Mouse (Mus musculus) cerebellum, adult 9-10 months (tissue): ENCODE data around the gene Tns4.

Experiments
- DNase-seq: peaks from one replicate; pipeline ENCODE4 v3.0.0; 2022

Gene Tns4

DNA sequence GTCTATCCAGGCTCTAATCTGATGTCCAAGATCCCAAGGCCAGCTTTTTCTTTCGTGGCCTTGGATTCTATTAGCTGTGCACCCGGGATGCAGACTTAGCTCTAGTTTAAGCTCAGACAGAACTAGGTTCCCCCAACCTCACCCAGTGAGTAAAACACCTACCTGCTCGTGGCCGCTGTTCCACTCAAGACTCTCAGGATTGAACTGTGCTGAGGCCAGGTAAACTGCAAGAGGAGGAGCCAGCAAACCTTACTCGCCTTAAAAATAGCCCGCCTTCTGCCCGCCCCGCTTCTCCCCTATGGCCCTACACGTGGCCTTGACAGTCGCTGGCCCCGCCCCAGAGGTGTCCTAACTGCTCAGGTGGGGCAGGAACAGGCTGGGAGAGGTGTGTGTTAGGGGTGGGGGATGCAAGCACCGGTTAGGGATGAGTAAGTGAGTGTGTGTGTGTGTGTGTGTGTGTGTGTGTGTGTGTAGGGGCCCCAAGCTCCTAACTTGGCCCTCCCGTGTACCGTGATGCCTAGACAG lies at the start of gene Tns4:
Gene Tns4 (minus strand): TSS at position 230 of the 525 bp plus-strand sequence.
- DNase-seq: no peak

DNA sequence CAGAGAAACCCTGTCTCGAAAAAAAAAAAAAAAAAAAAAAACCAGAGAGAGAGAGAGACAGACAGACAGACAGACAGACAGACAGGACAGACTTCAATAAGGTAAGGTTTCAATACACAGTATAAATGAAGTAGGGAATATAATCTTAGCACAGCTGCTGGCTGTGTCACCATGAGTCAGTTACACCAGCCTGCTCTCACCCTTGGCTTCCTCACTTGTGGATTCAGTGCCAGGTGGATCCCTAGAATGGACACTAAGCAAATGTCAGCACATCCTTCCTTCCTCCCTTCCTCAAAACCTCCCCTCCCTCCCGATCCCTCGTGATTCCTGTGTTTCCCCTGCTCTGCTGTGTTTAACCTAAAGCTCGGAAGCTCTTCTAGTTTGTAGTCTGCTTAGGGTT lies 48.3 kb upstream of the Tns4 start:
- DNase-seq: no peak

- no peak for DNase-seq
These were observed 47.9 kb upstream of the Tns4 start for GRCm38 (mm10) chr11:99136961-99137360.

- DNase-seq: no peak
These were observed 47.3 kb upstream of the Tns4 start for GRCm38 (mm10) chr11:99136361-99136760.

DNA sequence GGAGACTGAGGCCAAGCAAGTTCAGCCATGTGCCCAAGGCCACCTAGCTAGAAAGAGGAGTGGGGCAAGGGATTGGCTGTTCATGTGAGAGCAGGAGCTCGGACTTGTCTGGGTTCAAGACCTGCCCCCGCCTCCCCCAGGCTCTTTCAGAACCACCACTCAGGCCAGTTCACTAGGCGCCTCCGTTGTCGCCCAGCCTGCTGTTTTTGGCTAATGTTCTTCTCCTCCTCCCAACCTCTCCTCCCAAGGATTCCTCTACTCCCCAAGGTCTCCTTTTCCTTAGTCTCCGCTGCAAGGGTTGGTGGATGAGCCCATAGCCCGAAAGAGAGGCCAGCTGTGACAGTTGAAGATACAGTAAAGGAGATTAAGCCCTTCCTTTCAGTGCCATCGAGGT lies 45.9 kb upstream of the Tns4 start:
- DNase-seq: no peak

DNA sequence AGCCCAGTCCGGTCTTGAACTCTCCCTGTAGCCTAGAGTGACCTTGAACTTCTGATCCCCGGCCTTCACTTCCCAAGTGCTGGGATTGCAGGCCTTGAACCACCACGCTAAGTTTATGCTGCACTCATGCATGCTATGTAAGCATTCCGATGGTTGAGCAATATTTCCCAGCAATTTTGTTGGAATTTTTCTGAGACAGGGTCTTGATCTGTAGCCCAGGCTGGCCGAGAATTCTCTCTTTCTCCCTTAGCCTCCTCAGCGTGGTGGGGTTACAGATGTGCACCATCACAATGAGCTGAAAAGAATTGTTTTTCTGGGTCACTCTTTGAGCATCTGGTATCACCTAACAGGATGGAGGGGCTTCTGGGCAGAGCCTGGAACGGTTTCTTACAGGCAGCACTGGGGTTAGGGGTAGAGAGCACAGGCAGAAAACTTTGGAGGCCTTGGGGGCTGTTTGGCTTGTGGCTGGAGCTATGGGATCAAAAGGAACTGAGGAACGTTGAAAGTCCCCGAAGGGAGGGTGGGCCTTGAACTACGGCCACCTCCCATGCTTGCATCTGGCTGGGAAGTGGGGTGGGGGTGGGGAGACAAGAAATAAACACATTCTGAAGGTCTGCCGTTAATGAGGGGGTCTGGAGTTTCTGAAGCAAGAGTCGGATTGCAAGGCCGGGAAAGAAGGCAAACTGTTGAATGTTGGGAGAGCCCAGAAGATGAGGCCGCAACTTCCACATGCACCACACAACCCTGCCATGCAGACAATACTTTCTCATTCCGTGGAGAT lies 45.4 kb upstream of the Tns4 start:
- no peak for DNase-seq

DNA sequence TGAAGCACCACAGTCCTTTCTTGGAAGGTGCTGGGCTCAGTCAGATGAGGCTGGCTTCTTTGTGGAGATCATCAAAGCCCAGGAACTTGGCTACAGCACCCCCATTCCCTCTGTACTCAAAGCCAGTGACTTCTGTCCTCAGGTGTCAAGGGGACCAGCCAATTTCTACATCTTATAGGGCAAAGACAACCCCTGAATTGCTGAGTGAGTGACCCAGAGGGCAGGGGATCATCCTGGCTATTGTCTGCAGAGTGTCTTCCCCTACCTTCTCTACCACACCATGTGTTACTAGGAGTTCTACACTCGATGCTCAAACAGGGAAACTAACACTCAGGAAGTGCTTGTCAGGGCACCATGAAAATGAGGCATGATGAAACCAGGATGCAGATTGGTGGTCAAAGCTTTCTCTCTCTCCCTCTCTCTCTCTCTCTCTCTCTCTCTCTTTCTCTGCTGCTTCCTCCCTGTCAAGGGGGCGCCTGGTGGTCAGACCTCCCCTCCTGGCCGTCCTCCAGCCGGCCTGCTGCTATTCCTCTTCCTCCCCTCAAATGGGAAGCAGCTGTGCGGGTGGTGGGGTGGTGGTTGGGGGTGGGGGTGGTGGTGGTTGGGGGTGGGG lies 44.3 kb upstream of the Tns4 start:
- DNase-seq: no peak

DNA sequence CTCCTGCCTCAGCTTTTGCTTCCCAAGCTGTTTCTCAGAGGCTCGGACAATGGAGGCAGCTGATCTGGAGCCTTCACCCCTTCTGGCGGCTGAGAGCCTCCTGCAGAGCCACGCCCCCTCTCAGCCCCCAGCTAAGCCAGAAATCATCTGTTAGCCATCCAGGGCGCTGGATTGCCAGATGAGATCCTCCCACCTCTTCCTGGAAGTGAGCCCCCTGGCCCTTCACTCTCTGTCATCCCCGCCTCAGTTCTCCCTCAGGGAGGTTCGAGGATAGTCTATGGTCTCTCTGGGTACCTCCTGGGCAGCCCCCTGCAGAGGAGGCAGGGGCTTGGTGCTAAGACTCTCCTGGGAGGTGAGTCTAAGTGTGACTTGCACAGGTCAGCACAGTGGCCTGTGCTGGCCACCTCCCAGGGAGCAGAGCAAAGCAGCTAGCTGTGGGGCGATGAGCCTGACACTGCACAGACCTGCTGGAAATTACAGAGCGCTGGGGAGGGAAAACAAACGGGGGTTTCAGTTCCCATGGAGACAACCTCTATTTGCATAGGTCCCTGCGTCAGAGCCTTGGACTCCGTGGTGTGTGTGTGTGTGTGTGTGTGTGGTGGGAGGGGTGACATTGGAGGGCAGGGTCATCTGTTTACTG lies 43.1 kb upstream of the Tns4 start:
- no peak for DNase-seq

GRCm38 (mm10) chr11:99131463-99131840 lies 42.3 kb upstream of the Tns4 start:
- no peak for DNase-seq

DNA sequence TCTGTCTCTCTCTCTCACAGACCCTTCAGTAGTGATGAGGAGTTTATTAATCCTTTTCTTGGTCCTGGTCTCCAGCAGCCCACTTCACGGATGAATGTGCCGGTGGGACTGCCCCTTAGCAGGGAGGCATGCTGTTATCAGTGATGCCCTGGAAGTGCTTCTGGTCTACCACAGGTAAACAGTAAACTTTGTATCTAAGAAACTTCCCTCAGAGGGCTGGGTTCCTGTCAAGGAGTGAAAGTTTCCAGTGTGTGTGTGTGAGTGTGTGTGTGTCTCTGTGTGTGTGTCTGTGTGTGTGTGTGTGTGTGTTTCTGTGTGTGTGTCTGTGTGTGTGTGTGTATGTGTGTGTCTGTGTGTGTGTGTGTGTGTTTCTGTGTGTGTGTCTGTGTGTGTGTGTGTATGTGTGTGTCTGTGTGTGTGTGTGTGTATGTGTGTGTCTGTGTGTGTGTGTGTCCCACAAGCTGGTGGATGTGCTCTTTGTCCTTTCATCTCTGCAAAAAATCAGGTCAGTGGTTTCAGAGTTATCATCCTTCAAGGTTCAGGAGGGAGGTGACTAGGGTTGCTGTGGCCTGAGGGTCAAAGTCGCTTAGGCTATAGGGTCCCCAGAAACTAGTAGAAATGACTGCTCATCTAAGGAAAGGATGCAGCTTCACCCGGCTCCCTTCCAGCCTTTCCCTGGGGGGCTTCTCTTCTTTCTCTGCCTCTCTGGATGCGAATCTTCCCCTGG lies 41.8 kb upstream of the Tns4 start:
- DNase-seq: no peak

DNA sequence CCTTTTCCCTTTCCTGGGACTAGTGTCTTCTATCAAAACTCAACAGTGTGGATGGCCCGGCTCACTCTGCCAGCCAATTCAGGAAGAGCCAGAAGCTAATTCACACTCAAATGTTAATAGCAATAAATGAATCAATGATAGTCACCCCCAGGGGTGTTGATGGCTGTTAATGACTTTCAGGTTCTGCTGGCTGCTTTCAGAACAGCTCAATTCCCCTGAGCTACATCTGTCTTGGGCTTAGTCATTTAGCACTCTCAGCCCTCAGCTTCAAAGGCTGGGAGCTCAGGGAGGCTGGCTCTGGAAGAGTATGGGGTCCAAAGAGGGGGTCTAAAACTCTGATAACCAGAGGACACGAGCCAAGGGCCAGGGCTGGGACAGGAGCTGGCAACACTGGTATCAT lies 40.2 kb upstream of the Tns4 start:
- DNase-seq: no peak

DNA sequence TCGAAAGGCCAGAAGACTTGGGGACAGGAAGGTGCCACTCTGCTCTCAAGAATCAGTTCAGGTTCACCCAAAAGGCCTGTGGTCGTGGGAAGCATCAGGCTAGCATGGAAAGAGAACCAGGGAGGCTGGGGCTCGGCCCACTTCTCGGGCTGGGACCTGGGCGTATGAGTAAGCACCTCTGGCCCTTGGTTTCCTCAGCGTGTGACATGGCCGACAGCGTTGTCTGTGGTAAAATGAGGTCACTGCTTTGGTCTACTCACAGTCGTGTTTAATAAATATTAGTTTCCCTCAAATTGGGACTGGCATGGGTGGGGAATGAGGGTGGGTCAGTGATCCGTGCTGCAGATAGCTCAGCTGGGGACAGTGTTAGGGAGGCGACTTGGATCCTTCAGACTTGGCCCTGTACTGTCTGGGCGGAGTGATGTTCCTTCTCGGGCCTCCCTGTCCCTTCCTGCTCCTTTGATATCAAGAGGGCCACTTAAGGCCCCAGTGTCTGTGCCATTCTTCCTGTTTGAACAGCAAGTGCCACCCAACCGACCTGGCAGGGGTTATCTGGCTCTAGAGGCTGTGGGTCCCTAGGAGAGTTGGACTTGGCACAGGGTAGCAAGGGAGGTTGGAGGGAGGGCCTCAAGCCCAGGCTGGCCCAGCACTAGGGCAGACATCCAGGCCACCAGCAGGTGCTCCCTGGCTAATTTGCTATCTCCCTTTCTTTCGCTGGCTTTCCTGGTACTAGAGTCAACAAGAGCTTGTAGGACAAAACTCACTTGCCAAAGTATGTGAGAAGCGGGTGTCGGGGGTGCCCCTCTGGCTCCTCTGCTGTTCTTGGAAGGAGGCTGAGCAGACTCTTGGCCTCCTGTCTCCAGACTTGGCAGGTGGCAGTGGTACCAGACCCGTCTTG lies 38.9 kb upstream of the Tns4 start:
- no peak for DNase-seq

GRCm38 (mm10) chr11:99126482-99127253 lies 37.6 kb upstream of the Tns4 start:
- no peak for DNase-seq

GRCm38 (mm10) chr11:99124635-99125029 lies 35.5 kb upstream of the Tns4 start:
- no peak for DNase-seq

- peak; percentile 19 for DNase-seq
These were observed 35.0 kb upstream of the Tns4 start for GRCm38 (mm10) chr11:99123977-99124634.

DNA sequence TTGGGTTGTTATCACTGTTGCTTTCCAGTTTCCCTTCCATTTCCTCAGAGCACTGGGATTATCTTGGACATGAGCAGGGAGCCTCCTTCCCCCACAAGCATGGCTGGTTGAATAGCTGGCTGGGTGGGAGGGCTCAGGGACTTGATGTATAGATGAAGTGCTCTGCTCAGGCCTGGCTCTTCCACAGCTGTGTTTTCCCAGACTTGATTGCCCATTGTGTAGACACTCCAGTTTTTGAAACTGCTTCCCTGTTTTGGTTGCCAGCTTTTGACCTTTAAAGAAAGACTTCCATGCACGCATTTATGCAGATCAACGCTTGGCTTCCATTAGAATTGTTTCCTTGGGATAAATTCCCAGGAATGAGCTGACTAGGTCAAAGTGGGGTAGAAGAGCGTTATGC lies 33.6 kb upstream of the Tns4 start:
- no peak for DNase-seq

- no peak for DNase-seq
These were observed 32.1 kb upstream of the Tns4 start for GRCm38 (mm10) chr11:99121218-99121631.

GRCm38 (mm10) chr11:99120524-99121217 lies 31.6 kb upstream of the Tns4 start:
- no peak for DNase-seq

DNA sequence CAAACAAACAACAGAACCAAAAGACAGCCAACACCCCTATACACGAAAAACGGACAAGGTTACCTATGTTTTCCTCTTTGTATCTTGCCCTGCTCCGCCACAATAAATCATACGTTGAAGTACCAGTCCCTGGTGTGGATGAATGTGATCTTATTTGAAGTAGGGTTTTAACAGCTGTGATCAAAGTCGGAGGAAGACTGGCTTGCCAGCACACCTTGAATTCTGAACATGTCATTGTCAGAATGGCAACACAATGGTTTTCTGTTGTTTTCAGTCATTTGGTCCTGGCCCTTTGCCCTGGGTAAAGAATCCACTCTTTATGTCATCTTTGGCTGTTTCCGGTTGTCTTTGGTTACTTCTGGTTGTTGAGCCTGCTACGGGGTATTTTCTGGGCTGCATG lies 29.9 kb upstream of the Tns4 start:
- DNase-seq: no peak

GRCm38 (mm10) chr11:99118420-99118819 lies 29.3 kb upstream of the Tns4 start:
- DNase-seq: no peak
